Mouse (Mus musculus) spleen, adult 10 weeks (tissue): ENCODE measurements around the gene Prr27. TPM values are rescaled to one million over a fixed set of nuclear protein-coding genes. Genes with fewer than 3 reads are reported as not detected.

Experiments
- polyA plus RNA-seq: library from polyadenylated mRNA; stranded (reverse); fragments of 350-450 nt; fragmentation: Illumina TruSeq; extraction: RNeasy Lipid Tissue Mini Kit (QIAGEN cat#74804); gene quantifications from one replicate; pipeline ENCODE4 v1.2.3, GENCODE M21; 2015; ENCODE audit warnings: low replicate concordance; ENCODE audit not compliant: insufficient read depth

The Prr27 gene
- not detected for polyA plus RNA-seq

DNA sequence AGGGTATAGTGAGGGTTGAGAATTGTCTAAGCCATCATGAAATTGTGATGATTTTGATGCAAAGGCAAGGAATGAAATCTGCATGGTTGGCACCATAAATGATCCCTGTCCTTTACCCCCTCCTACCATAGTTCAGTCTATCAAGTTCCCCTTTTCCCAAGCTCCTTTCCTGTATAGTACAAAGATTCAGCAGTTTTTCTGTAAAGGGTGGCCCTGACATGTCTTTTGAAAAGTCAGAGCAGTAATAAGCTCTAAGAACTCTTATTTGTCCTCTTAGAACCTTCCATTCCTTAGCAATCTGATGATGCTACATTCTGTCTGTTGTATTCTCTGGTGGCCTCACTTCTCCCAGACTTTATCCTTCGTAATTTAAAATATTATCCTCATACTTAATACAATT is at the start of gene Prr27:
Gene Prr27, plus strand, starts transcription at position 301 of the 400 bp plus-strand sequence.

GRCm38 (mm10) chr5:87807782-87808181 is 17.7 kb upstream of the Prr27 start, which contains the start of gene Csn1s2b:
Csn1s2b (plus strand) TSS chr5:87808082.

GRCm38 (mm10) chr5:87884729-87885128 is 59.2 kb downstream of the Prr27 start, which contains the start of gene Odam:
Odam (plus strand) TSS chr5:87885029.

Other genes with a start within 250 kb of the Prr27 start
- gene Sult1e1, start 234.1 kb upstream of the Prr27 start, polyA plus RNA-seq = 0.77 TPM
- not detected for gene Csn1s1, start 159.5 kb upstream of the Prr27 start, polyA plus RNA-seq
- gene Csn2, start 126.1 kb upstream of the Prr27 start, polyA plus RNA-seq = 0.99 TPM
- not detected for gene Csn1s2a, start 51.1 kb upstream of the Prr27 start, polyA plus RNA-seq
- not detected for gene Csn1s2b, start 17.6 kb upstream of the Prr27 start, polyA plus RNA-seq
- not detected for gene Odam, start 59.3 kb downstream of the Prr27 start, polyA plus RNA-seq
- not detected for gene Csn3, start 99.9 kb downstream of the Prr27 start, polyA plus RNA-seq
- gene 2310003L06Rik, start 143.8 kb downstream of the Prr27 start, polyA plus RNA-seq = not detected
- not detected for gene Gm28434, start 143.8 kb downstream of the Prr27 start, polyA plus RNA-seq
- gene Cabs1, start 153.8 kb downstream of the Prr27 start, polyA plus RNA-seq = not detected
- gene Smr3a, start 176.9 kb downstream of the Prr27 start, polyA plus RNA-seq = not detected